ENCODE assay signal across 7 mouse cellular contexts in the genomic region with DNA sequence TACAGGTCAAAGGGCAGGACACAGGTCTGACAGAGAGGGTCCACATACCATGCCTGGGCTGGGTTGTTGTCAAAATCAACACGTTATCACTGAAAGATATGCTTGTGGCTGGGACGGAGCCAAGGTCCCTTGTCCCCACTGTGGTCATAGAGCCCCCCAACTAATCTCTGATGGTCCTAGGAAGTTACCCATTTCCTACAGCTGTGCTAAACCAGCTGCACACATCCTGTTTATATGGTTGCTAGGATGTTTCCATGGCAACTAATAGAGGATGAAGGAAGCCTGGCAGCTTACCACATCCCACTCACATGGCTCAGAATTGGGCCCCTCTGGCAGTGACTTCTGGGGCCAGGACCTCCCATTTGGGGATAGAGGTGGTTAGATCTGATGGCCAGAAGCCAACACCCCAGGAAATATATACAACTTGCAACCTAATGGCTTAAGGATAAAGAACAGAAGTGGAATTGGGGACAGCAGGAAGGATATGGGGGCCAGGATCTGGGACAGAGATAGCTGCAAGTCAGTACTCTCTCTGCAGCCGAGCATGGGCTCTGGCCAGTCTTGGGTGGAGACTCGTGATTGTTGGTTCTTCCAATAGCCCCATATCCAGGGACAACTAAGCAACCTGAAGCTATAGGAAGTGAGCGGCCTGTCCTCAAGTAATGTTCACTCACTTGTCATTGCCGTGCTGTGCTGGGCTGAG. TPM values are rescaled to one million over a fixed set of nuclear protein-coding genes. Genes with fewer than 3 reads are reported as not detected.
DNase-seq lines count a peak whose midpoint lies in the region; ATAC-seq lines count a peak whose summit lies in the region.

No protein-coding gene starts in this region.

- H3K36me3 ChIP-seq in lung, embryonic 15.5 days: no peaks in the 10 kb centered on the region

- H3K9me3 ChIP-seq in lung, embryonic 15.5 days: no peaks in the 10 kb centered on the region

- ATAC-seq in common myeloid progenitor, adult 5-6 weeks (replicated peaks; ENCODE audit: low read depth, poor library complexity, severe bottlenecking): peak; percentile 85
- ATAC-seq in lung, embryonic 15.5 days (ENCODE audit: borderline replicate concordance, extremely low read depth, low FRiP score, low TSS enrichment): peak; percentile 79

- H3K4me2 ChIP-seq in lung, embryonic 15.5 days: no peak overlapping the region

- 42% methylated on average over 6 of the region's 6 CpGs for WGBS in lung, embryonic 15.5 days

- no peaks in the 10 kb centered on the region for H3K27me3 ChIP-seq in lung, embryonic 15.5 days

- H3K27ac ChIP-seq in lung, embryonic 15.5 days: peak overlapping the region; percentile 2; the same call in 1 of the 2 replicates

- no peak overlapping the region for H3K9ac ChIP-seq in lung, embryonic 15.5 days

- DNase-seq in MN1 (ENCODE audit: low spot score): peak; percentile 82
- DNase-seq in heart, postnatal 4 days: peak; percentile 63
- no peak for DNase-seq in adrenal gland, adult 8-10 months
- DNase-seq in spleen, adult 18-20 months: no peak
- DNase-seq in ovary, postnatal 14 days (ENCODE audit: low spot score): no peak

- H3K4me3 ChIP-seq in lung, embryonic 15.5 days: no peak overlapping the region

- H3K4me1 ChIP-seq in lung, embryonic 15.5 days: peaks cover 16% of the 10 kb centered on the region

RNA-seq across cellular contexts. Expression of a gene that starts 43.6 kb away (rescaled TPM):
- total RNA-seq in common myeloid progenitor, adult 5-6 weeks (2017): 6.3 and 6.6 TPM in 2 replicates
- total RNA-seq in heart, postnatal 4 days (2021): 10 to 100 TPM; 11.6 to 12.3 TPM
- 22.1 and 23.7 TPM in 2 replicates for polyA plus RNA-seq in lung, embryonic 15.5 days (2015; fragmentation: Nextera tagmentation; extraction: Ambion mirVana)
- total RNA-seq in adrenal gland, adult 8-10 months (2022): 1 to 10 TPM; 4.8 to 8.3 (median 6.0) TPM

Comparison
In these comparisons a context has a peak if more than half of its experiments do, and no peak if none do; other contexts are left out.
1. DNase-seq: peak in MN1 (single experiment) and heart, postnatal 4 days (single experiment); none in adrenal gland, adult 8-10 months (single experiment), spleen, adult 18-20 months (0 of 2) and ovary, postnatal 14 days (single experiment).